Mouse (Mus musculus) hematopoietic stem cell, adult 5-6 weeks (primary cell): ENCODE data around the gene Atp11a. TPM values are rescaled to one million over a fixed set of nuclear protein-coding genes. Genes with fewer than 3 reads are reported as not detected.

Experiments
- ATAC-seq, 2 experiments: fragments of 125-278 bp in 1 of 2; replicated peaks in 1 of 2; 2 replicates each; pipeline ENCODE4 v1.8.0; 2016 to 2017; ENCODE audit warnings: inconsistent platforms in 2 of 2, mild to moderate bottlenecking in 2 of 2, moderate number of reproducible peaks in 2 of 2, low read depth in 1 of 2, moderate TSS enrichment in 1 of 2; ENCODE audit not compliant: low FRiP score in 2 of 2, poor library complexity in 2 of 2, severe bottlenecking in 2 of 2, insufficient read depth in 1 of 2, low TSS enrichment in 1 of 2
- total RNA-seq: library from RNA; stranded (forward); fragments of 172-1452, 232-1000 nt; gene quantifications from 2 replicates; pipeline ENCODE4 v1.2.3, GENCODE M21; 2017

Atp11a gene
- total RNA-seq: 18.0 and 19.8 TPM in 2 replicates

- peak; percentile 37 to 46; a peak in 3 of 4 replicates for ATAC-seq
Measured at GRCm38 (mm10) chr8:12756391-12757157, at the start of gene Atp11a. Gene Atp11a (plus strand): TSS chr8:12757014.

- no peak for ATAC-seq
Measured at GRCm38 (mm10) chr8:12711623-12712022, 45.2 kb upstream of the Atp11a start.

- no peak for ATAC-seq
Measured at GRCm38 (mm10) chr8:12715861-12716585, 40.8 kb upstream of the Atp11a start.

- ATAC-seq: no peak
Measured at GRCm38 (mm10) chr8:12719091-12719490, 37.7 kb upstream of the Atp11a start.

- no peak for ATAC-seq
Measured at GRCm38 (mm10) chr8:12728644-12729043, 28.2 kb upstream of the Atp11a start.

GRCm38 (mm10) chr8:12730780-12731179, 26.0 kb upstream of the Atp11a start:
- no peak for ATAC-seq

- no peak for ATAC-seq
Measured at GRCm38 (mm10) chr8:12732431-12732830, 24.4 kb upstream of the Atp11a start.

- no peak for ATAC-seq
Measured at GRCm38 (mm10) chr8:12739113-12739512, 17.7 kb upstream of the Atp11a start.

- peak in 1 of 2 experiments; percentile 71; a peak in 2 of 4 replicates for ATAC-seq
Measured at GRCm38 (mm10) chr8:12743390-12743789, 13.4 kb upstream of the Atp11a start.

GRCm38 (mm10) chr8:12748183-12748582, 8.6 kb upstream of the Atp11a start:
- ATAC-seq: no peak

- no peak for ATAC-seq
Measured at GRCm38 (mm10) chr8:12749116-12749515, 7.7 kb upstream of the Atp11a start.

GRCm38 (mm10) chr8:12753054-12753453, 3.8 kb upstream of the Atp11a start:
- ATAC-seq: no peak

GRCm38 (mm10) chr8:12754115-12754514, 2.7 kb upstream of the Atp11a start:
- ATAC-seq: no peak

- peak; percentile 60 to 64 for ATAC-seq
Measured at GRCm38 (mm10) chr8:12755312-12755711, 1.5 kb upstream of the Atp11a start.

GRCm38 (mm10) chr8:12755826-12756225, 988 bp upstream of the Atp11a start:
- ATAC-seq: no peak

GRCm38 (mm10) chr8:12757231-12757940, 572 bp downstream of the Atp11a start:
- ATAC-seq: 0 out of 4 replicates have a peak, but pooled peaks of 1 of the 2 experiments have one; percentile 16

- ATAC-seq: no peak
Measured at GRCm38 (mm10) chr8:12759963-12760362, 3.1 kb downstream of the Atp11a start.

- no peak for ATAC-seq
Measured at GRCm38 (mm10) chr8:12761873-12762272, 5.1 kb downstream of the Atp11a start.
